Mouse (Mus musculus): Measurements from ENCODE around the gene Ulk4. TPM values are rescaled to one million over a fixed set of nuclear protein-coding genes. Genes with fewer than 3 reads are reported as not detected.

Ulk4 gene
- polyA plus RNA-seq, 2 experiments, result 0.40 to 30.5 TPM

- H3K27ac ChIP-seq, result peak overlapping the region; percentile 7; the same call in 1 of the 2 replicates
- ATAC-seq (ENCODE audit: insufficient read depth), result peak; percentile 31; the same call in 1 of the 2 replicates
These were observed 332.8 kb downstream of the Ulk4 start for GRCm38 (mm10) chr9:120944211-120944610.

GRCm38 (mm10) chr9:120943757-120944156 lies 333.2 kb downstream of the Ulk4 start:
- peak; percentile 59; the same call in 1 of the 2 replicates for ATAC-seq (ENCODE audit: insufficient read depth)
- Histone ChIP-seq H3K4me2 (ENCODE audit: low read depth) (peak overlapping the region; percentile 6; the same call in 1 of the 2 replicates), H3K9me3 (ENCODE audit: control insufficient read depth, low read length) (no peaks in the 10 kb centered on the region), H3K27me3 (ENCODE audit: control insufficient read depth, insufficient read depth, low read length) (no peaks in the 10 kb centered on the region), H3K36me3 (replicated peaks; ENCODE audit: control insufficient read depth, insufficient read depth, low read depth) (no peaks in the 10 kb centered on the region; the same call in none of the 2 replicates), H3K4me1 (replicated peaks; ENCODE audit: control insufficient read depth in 2 of 2, insufficient read depth in 2 of 2, low read length in 1 of 2) (peaks cover 21 to 28% of the 10 kb centered on the region in 2 experiments), H3K27ac (peak overlapping the region; percentile 7; the same call in 1 of the 2 replicates), H3K4me3 (ENCODE audit: insufficient read depth in 1 of 2, low read depth in 2 of 2, low read length in 2 of 2) (no peak overlapping the region), H3K9ac (replicated peaks) (peak overlapping the region; percentile 48)
- 30% methylated on average over 1 of the region's 1 CpGs for WGBS (ENCODE audit: insufficient replicate concordance)
- TF ChIP-seq CTCF (IDR thresholded peaks at IDR 0.05; ENCODE audit: low read depth) (no peak), EP300 (IDR thresholded peaks at IDR 0.05; ENCODE audit: low read depth) (no peak)
- DNase-seq (ENCODE audit: low read depth in 3 of 3, low spot score in 3 of 3), result no peak

More at GRCm38 (mm10) chr9:120944211-120944610, 332.8 kb downstream of the Ulk4 start:
- H3K4me1 ChIP-seq (replicated peaks; ENCODE audit: control insufficient read depth in 2 of 2, insufficient read depth in 2 of 2, low read length in 1 of 2), result peaks cover 21 to 30% of the 10 kb centered on the region in 2 experiments
- no peaks in the 10 kb centered on the region; the same call in none of the 2 replicates for H3K36me3 ChIP-seq (replicated peaks; ENCODE audit: control insufficient read depth, insufficient read depth, low read depth)
- no peak overlapping the region for H3K4me2 ChIP-seq (ENCODE audit: low read depth)
- no peak overlapping the region for H3K9ac ChIP-seq (replicated peaks)
- WGBS (ENCODE audit: insufficient replicate concordance), result 30% methylated on average over 3 of the region's 3 CpGs
- TF ChIP-seq EP300 (IDR thresholded peaks at IDR 0.05; ENCODE audit: low read depth), result no peak
- no peak for TF ChIP-seq CTCF (IDR thresholded peaks at IDR 0.05; ENCODE audit: low read depth)
- no peaks in the 10 kb centered on the region for H3K27me3 ChIP-seq (ENCODE audit: control insufficient read depth, insufficient read depth, low read length)
- H3K9me3 ChIP-seq (ENCODE audit: control insufficient read depth, low read length), result no peaks in the 10 kb centered on the region
- no peak overlapping the region for H3K4me3 ChIP-seq (ENCODE audit: insufficient read depth in 1 of 2, low read depth in 2 of 2, low read length in 2 of 2)
- DNase-seq (ENCODE audit: low read depth in 3 of 3, low spot score in 3 of 3), result no peak

- no peak overlapping the region for H3K27ac ChIP-seq
- H3K27me3 ChIP-seq (ENCODE audit: control insufficient read depth, insufficient read depth, low read length), result no peaks in the 10 kb centered on the region
- H3K4me1 ChIP-seq (replicated peaks; ENCODE audit: control insufficient read depth in 2 of 2, insufficient read depth in 2 of 2, low read length in 1 of 2), result peaks cover 21 to 35% of the 10 kb centered on the region in 2 experiments
- H3K9ac ChIP-seq (replicated peaks), result no peak overlapping the region
- H3K9me3 ChIP-seq (ENCODE audit: control insufficient read depth, low read length), result no peaks in the 10 kb centered on the region
- TF ChIP-seq EP300 (IDR thresholded peaks at IDR 0.05; ENCODE audit: low read depth) (no peak), CTCF (IDR thresholded peaks at IDR 0.05; ENCODE audit: low read depth) (no peak)
- H3K36me3 ChIP-seq (replicated peaks; ENCODE audit: control insufficient read depth, insufficient read depth, low read depth), result no peaks in the 10 kb centered on the region; the same call in none of the 2 replicates
- no peak overlapping the region for H3K4me3 ChIP-seq (ENCODE audit: insufficient read depth in 1 of 2, low read depth in 2 of 2, low read length in 2 of 2)
- 53% methylated on average over 3 of the region's 3 CpGs for WGBS (ENCODE audit: insufficient replicate concordance)
- no peak overlapping the region for H3K4me2 ChIP-seq (ENCODE audit: low read depth)
- no peak for ATAC-seq (ENCODE audit: insufficient read depth)
- no peak for DNase-seq (ENCODE audit: low read depth in 3 of 3, low spot score in 3 of 3)
These were observed 336.1 kb downstream of the Ulk4 start for GRCm38 (mm10) chr9:120940858-120941257.

- H3K4me2 ChIP-seq (ENCODE audit: low read depth), result peak overlapping the region; percentile 82
- H3K4me1 ChIP-seq (replicated peaks; ENCODE audit: control insufficient read depth in 2 of 2, insufficient read depth in 2 of 2, low read length in 1 of 2), result peaks cover 6 to 32% of the 10 kb centered on the region in 2 experiments
- DNase-seq (ENCODE audit: low read depth in 3 of 3, low spot score in 3 of 3), result peak in 2 of 3 experiments; percentile 47 to 49
These were observed 340.6 kb downstream of the Ulk4 start for GRCm38 (mm10) chr9:120936351-120936750.

GRCm38 (mm10) chr9:120935634-120935922 lies 341.4 kb downstream of the Ulk4 start:
- TF ChIP-seq EP300 (IDR thresholded peaks at IDR 0.05; ENCODE audit: low read depth), result no peak
- Histone ChIP-seq H3K9ac (replicated peaks) (peak overlapping the region; percentile 93), H3K27ac (no peak overlapping the region), H3K4me2 (ENCODE audit: low read depth) (peak overlapping the region; percentile 82), H3K4me3 (ENCODE audit: insufficient read depth in 1 of 2, low read depth in 2 of 2, low read length in 2 of 2) (peak overlapping the region; percentile 75 to 90), H3K36me3 (replicated peaks; ENCODE audit: control insufficient read depth, insufficient read depth, low read depth) (no peaks in the 10 kb centered on the region; the same call in 1 of the 2 replicates), H3K4me1 (replicated peaks; ENCODE audit: control insufficient read depth in 2 of 2, insufficient read depth in 2 of 2, low read length in 1 of 2) (peaks cover 6 to 32% of the 10 kb centered on the region in 2 experiments), H3K9me3 (ENCODE audit: control insufficient read depth, low read length) (no peaks in the 10 kb centered on the region), H3K27me3 (ENCODE audit: control insufficient read depth, insufficient read depth, low read length) (no peaks in the 10 kb centered on the region)
- ATAC-seq (ENCODE audit: insufficient read depth) (no peak), DNase-seq (ENCODE audit: low read depth in 3 of 3, low spot score in 3 of 3) (no peak)
- 15% methylated on average over 4 of the region's 4 CpGs for WGBS (ENCODE audit: insufficient replicate concordance)

More at GRCm38 (mm10) chr9:120936351-120936750, 340.6 kb downstream of the Ulk4 start:
- TF ChIP-seq EP300 (IDR thresholded peaks at IDR 0.05; ENCODE audit: low read depth) (no peak), CTCF (IDR thresholded peaks at IDR 0.05; ENCODE audit: low read depth) (peak; percentile 80)
- no peaks in the 10 kb centered on the region for H3K9me3 ChIP-seq (ENCODE audit: control insufficient read depth, low read length)
- H3K27ac ChIP-seq, result no peak overlapping the region
- no peaks in the 10 kb centered on the region for H3K27me3 ChIP-seq (ENCODE audit: control insufficient read depth, insufficient read depth, low read length)
- H3K4me3 ChIP-seq (ENCODE audit: insufficient read depth in 1 of 2, low read depth in 2 of 2, low read length in 2 of 2), result peak overlapping the region; percentile 4 to 21; a peak in 2 of 4 replicates
- no peaks in the 10 kb centered on the region; the same call in 1 of the 2 replicates for H3K36me3 ChIP-seq (replicated peaks; ENCODE audit: control insufficient read depth, insufficient read depth, low read depth)
- H3K9ac ChIP-seq (replicated peaks), result no peak overlapping the region
- ATAC-seq (ENCODE audit: insufficient read depth), result no peak
- 30% methylated on average over 8 of the region's 8 CpGs for WGBS (ENCODE audit: insufficient replicate concordance)
